Mouse (Mus musculus): ENCODE data around the gene Gm8020. TPM values are rescaled to one million over a fixed set of nuclear protein-coding genes. Genes with fewer than 3 reads are reported as not detected.

Gene Gm8020
- not detected in 2 replicates for polyA plus RNA-seq (2012; rRNA removed)

GRCm38 (mm10) chr14:42502249-42502648 lies at the start of gene Gm8020:
Gene Gm8020 (minus strand): TSS chr14:42502349.

GRCm38 (mm10) chr14:42524182-42524581 lies 22.0 kb upstream of the Gm8020 start, which contains the start of gene Gm8024:
Gene Gm8024 (minus strand): TSS chr14:42524282.

GRCm38 (mm10) chr14:42463581-42463980 lies 38.6 kb downstream of the Gm8020 start, which contains the start of gene Gm8011:
Gene Gm8011 (plus strand): TSS chr14:42463881.

Other genes starting within 250 kb of the Gm8020 start
- gene Gm17026, start 242.3 kb downstream of the Gm8020 start, polyA plus RNA-seq (2012; rRNA removed) = not detected in 2 replicates
- gene Gm9611, start 205.0 kb downstream of the Gm8020 start, polyA plus RNA-seq (2012; rRNA removed) = not detected in 2 replicates
- gene Gm7995, start 192.1 kb downstream of the Gm8020 start, polyA plus RNA-seq (2012; rRNA removed) = not detected in 2 replicates
- gene Gm8005, start 62.7 kb downstream of the Gm8020 start, polyA plus RNA-seq (2012; rRNA removed) = not detected in 2 replicates
- not detected in 2 replicates for gene Gm8011, start 38.5 kb downstream of the Gm8020 start, polyA plus RNA-seq (2012; rRNA removed)
- gene Gm8024, start 21.9 kb upstream of the Gm8020 start, polyA plus RNA-seq (2012; rRNA removed) = not detected in 2 replicates
- not detected in 2 replicates for gene Gm17124, start 97.5 kb upstream of the Gm8020 start, polyA plus RNA-seq (2012; rRNA removed)
- gene Gm3633, start 139.6 kb upstream of the Gm8020 start, polyA plus RNA-seq (2012; rRNA removed) = not detected in 2 replicates
- not detected in 2 replicates for gene Gm10378, start 153.6 kb upstream of the Gm8020 start, polyA plus RNA-seq (2012; rRNA removed)